Comparison of ENCODE assay signal across 9 mouse cellular contexts in genomic region chrX:103621799-103622198, GRCm38 (mm10). TPM values are rescaled to one million over a fixed set of nuclear protein-coding genes. Genes with fewer than 3 reads are reported as not detected.
DNase-seq lines count a peak whose midpoint lies in the region; ATAC-seq and TF ChIP-seq lines count a peak whose summit lies in the region.
"Had no signal": no experiment of that assay in that cellular context is flagged by ENCODE, and none has a peak within 500 bp of the region (broad histone marks: within the 10 kb centered on the region; RNA-seq: fewer than 3 reads in every experiment).

No protein-coding gene starts in this region.

- H3K27ac ChIP-seq in kidney, adult 2 months (ENCODE audit: insufficient read depth, low read depth, low read length) = peak overlapping the region; percentile 97
- H3K27ac ChIP-seq in forebrain, embryonic 14.5 days (ENCODE audit: low read depth, low read length) = peak overlapping the region; percentile 78
- H3K27ac ChIP-seq in limb, embryonic 12.5 days = peak overlapping the region; percentile 90

- no peak for TF ChIP-seq CTCF in kidney, adult 2 months (conservative IDR thresholded peaks at IDR 0.05; ENCODE audit: insufficient read depth, insufficient read length, low read depth, low read length)

- TF ChIP-seq POLR2A in kidney, adult 2 months (IDR thresholded peaks at IDR 0.05; ENCODE audit: low read depth, low read length) = no peak

- no peak for DNase-seq in kidney, adult 2 months
- DNase-seq in kidney, adult 9 months = no peak
- no peak for DNase-seq in forebrain, embryonic 14.5 days (ENCODE audit: low spot score)
- peak; percentile 35 for DNase-seq in neural tube, embryonic 10.5 days (ENCODE audit: extremely low spot score, low spot score)
- DNase-seq in gastrocnemius, adult 8-10 months (ENCODE audit: low spot score in 2 of 2) = no peak
- DNase-seq in retina, postnatal 1 day = no peak

- no peaks in the 10 kb centered on the region for H3K9me3 ChIP-seq in forebrain, embryonic 14.5 days (replicated peaks; ENCODE audit: control insufficient read depth, low read length)
- no peaks in the 10 kb centered on the region for H3K9me3 ChIP-seq in limb, embryonic 12.5 days

- peak; percentile 4 for ATAC-seq in activated CD4-positive, CD25-positive, alpha-beta regulatory T cell, adult 4 months
- peak; percentile 10 for ATAC-seq in forebrain, embryonic 14.5 days
- 0 out of 2 replicates have a peak, but pooled peaks have one; percentile 4 for ATAC-seq in limb, embryonic 12.5 days (ENCODE audit: insufficient number of reproducible peaks, insufficient read depth, low FRiP score, low TSS enrichment, low read depth)

- H3K4me3 ChIP-seq in kidney, adult 2 months (ENCODE audit: insufficient read depth, low read depth, low read length) = peak overlapping the region; percentile 64
- peak overlapping the region; percentile 42 for H3K4me3 ChIP-seq in forebrain, embryonic 14.5 days (ENCODE audit: low read depth, low read length)
- H3K4me3 ChIP-seq in limb, embryonic 12.5 days (replicated peaks) = peak overlapping the region; percentile 40

- WGBS in kidney, adult 2 months = 2% methylated on average over 8 of the region's 8 CpGs
- WGBS in forebrain, embryonic 14.5 days = 9% methylated on average over 8 of the region's 8 CpGs
- 12% methylated on average over 8 of the region's 8 CpGs for WGBS in limb, embryonic 12.5 days

- peak overlapping the region; percentile 55 for H3K4me2 ChIP-seq in forebrain, embryonic 14.5 days (ENCODE audit: low read length)
- peak overlapping the region; percentile 63 for H3K4me2 ChIP-seq in limb, embryonic 12.5 days

- H3K9ac ChIP-seq in forebrain, embryonic 14.5 days (ENCODE audit: low read length) = peak overlapping the region; percentile 72
- H3K9ac ChIP-seq in limb, embryonic 12.5 days (replicated peaks) = peak overlapping the region; percentile 66

- H3K36me3 ChIP-seq in kidney, adult 2 months (ENCODE audit: control insufficient read depth, insufficient read depth, low read length) = no peaks in the 10 kb centered on the region
- H3K36me3 ChIP-seq in forebrain, embryonic 14.5 days (ENCODE audit: control insufficient read depth, insufficient read depth, low read length) = no peaks in the 10 kb centered on the region
- no peaks in the 10 kb centered on the region for H3K36me3 ChIP-seq in limb, embryonic 12.5 days

- H3K4me1 ChIP-seq in kidney, adult 2 months (ENCODE audit: control insufficient read depth, insufficient read depth, low read length) = no peaks in the 10 kb centered on the region
- peaks cover 3% of the 10 kb centered on the region for H3K4me1 ChIP-seq in forebrain, embryonic 14.5 days (ENCODE audit: control insufficient read depth, insufficient read depth, low read length)
- no peaks in the 10 kb centered on the region for H3K4me1 ChIP-seq in limb, embryonic 12.5 days (replicated peaks)

- no peaks in the 10 kb centered on the region for H3K27me3 ChIP-seq in kidney, adult 2 months (replicated peaks; ENCODE audit: control insufficient read depth, insufficient read depth, low read length)
- peaks cover 3% of the 10 kb centered on the region; the same call in 1 of the 2 replicates for H3K27me3 ChIP-seq in forebrain, embryonic 14.5 days (replicated peaks; ENCODE audit: control insufficient read depth, insufficient read depth, low read length)
- no peaks in the 10 kb centered on the region for H3K27me3 ChIP-seq in limb, embryonic 12.5 days

RNA-seq across cellular contexts. Expression of gene Zcchc13, which starts 8.6 kb away (rescaled TPM):
- 0.09 and 0.19 TPM in 2 replicates for polyA plus RNA-seq in kidney, adult 2 months (2012; rRNA removed)
- polyA plus RNA-seq in activated CD4-positive, CD25-positive, alpha-beta regulatory T cell, adult 4 months (2017; shearing (Covaris generic)) = not detected
- not detected in 2 replicates for polyA plus RNA-seq in forebrain, embryonic 14.5 days (2014; fragmentation: Nextera tagmentation; extraction: Ambion mirVana)
- not detected in 2 replicates for polyA plus RNA-seq in limb, embryonic 12.5 days (2016; fragmentation: Nextera tagmentation; extraction: Ambion mirVana)
- not detected for total RNA-seq in gastrocnemius, adult 8-10 months (2022)
- total RNA-seq: adrenal gland, adult 18-20 months had no signal
